Mouse (Mus musculus) neural tube, postnatal 0 days (tissue): Measurements from ENCODE around the gene Npepps. TPM values are rescaled to one million over a fixed set of nuclear protein-coding genes. Genes with fewer than 3 reads are reported as not detected.

Experiments used
- polyA plus RNA-seq: library from polyadenylated mRNA; unstranded; fragments of >200 nt; fragmentation: Nextera tagmentation; extraction: Ambion mirVana; gene quantifications from 2 replicates; pipeline ENCODE4 v1.2.1, GENCODE M21; 2015

Npepps gene
- polyA plus RNA-seq, result 90.5 and 99.5 TPM in 2 replicates

GRCm38 (mm10) chr11:97280216-97280861 is at the start of gene Npepps:
TSS of gene Npepps (minus strand) at chr11:97280638.

GRCm38 (mm10) chr11:97315504-97316503 is 35.4 kb upstream of the Npepps start, which contains the start of gene Mrpl45:
TSS of gene Mrpl45 (plus strand) at chr11:97315716.

DNA sequence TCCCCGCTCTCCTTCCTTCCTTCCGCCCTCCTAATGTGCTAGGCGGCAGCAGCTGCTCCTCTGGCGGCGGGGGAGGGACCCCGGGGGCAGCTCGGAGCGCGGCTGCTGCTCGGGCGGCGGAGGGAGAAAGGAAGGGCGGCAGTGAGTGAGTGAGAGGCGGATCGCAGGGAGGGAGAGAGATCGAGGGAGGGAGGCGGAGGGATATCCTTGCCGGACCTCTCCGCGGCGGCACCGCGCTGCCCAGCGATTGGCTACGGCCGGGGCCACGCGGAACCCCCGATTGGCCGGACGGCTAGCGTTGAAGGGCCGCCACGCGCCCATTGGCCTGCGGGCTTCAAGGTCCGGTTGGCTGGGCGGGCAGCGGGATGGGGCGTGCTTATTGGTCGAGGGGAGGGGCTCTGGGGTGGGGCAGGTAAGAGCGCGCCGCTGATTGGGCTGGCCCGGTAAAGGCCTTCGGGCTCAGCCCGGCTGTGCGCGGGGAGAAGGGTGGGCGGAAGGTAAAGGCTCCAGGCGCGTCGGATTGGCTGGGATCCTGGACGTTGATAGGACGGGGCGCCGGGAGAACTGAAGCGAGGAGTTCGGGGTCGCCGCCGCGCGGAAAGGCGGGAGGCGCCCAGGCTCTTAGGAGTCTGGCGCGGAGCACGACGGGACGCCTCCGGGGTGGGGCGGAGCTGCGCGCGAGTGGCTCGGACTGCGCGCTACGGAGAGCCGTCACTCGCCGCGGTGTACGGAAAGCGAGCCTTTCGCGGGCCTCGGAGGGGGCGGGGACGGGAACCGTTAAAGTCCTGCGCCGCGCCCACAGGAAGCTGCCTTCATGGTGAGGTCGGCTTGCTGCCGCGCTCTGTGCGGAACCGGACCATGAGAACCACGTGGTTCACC is 92.4 kb downstream of the Npepps start, which contains the start of gene Kpnb1:
Gene Kpnb1, minus strand, starts transcription at position 118 of the 879 bp plus-strand sequence.

Other genes starting within 250 kb of the Npepps start
- gene Lrrc46, start 239.2 kb downstream of the Npepps start, polyA plus RNA-seq, result 2.2 and 2.8 TPM in 2 replicates
- gene Mrpl10, start 239.1 kb downstream of the Npepps start, polyA plus RNA-seq, result 64.7 and 67.8 TPM in 2 replicates
- gene Osbpl7, start 230.0 kb downstream of the Npepps start, polyA plus RNA-seq, result 8.5 and 12.0 TPM in 2 replicates
- 0.32 and 0.45 TPM in 2 replicates for gene Tbx21, start 165.3 kb downstream of the Npepps start, polyA plus RNA-seq
- 12.1 and 13.1 TPM in 2 replicates for gene Tbkbp1, start 129.1 kb downstream of the Npepps start, polyA plus RNA-seq
- 24.1 and 27.3 TPM in 2 replicates for gene Kpnb1, start 92.8 kb downstream of the Npepps start, polyA plus RNA-seq
- 40.8 and 42.3 TPM in 2 replicates for gene Mrpl45, start 35.1 kb upstream of the Npepps start, polyA plus RNA-seq
- gene Gpr179, start 71.4 kb upstream of the Npepps start, polyA plus RNA-seq, result 1.5 and 1.9 TPM in 2 replicates
- 7.4 and 8.5 TPM in 2 replicates for gene Socs7, start 81.9 kb upstream of the Npepps start, polyA plus RNA-seq
- 12.0 and 13.5 TPM in 2 replicates for gene Arhgap23, start 134.9 kb upstream of the Npepps start, polyA plus RNA-seq
- 0.78 and 0.79 TPM in 2 replicates for gene 4933428G20Rik, start 219.7 kb upstream of the Npepps start, polyA plus RNA-seq